Mouse (Mus musculus) layer of hippocampus, adult 9-10 months (tissue): ENCODE data around the gene Atf7.

Experiments used
- DNase-seq: peaks from one replicate; pipeline ENCODE4 v3.0.0; 2022; ENCODE audit warnings: low spot score

Atf7 gene

GRCm38 (mm10) chr15:102515791-102516190 lies 109.5 kb downstream of the Atf7 start:
- no peak for DNase-seq

- DNase-seq = no peak
Observed at GRCm38 (mm10) chr15:102515261-102515660, 110.0 kb downstream of the Atf7 start.

- DNase-seq = no peak
Observed at GRCm38 (mm10) chr15:102513004-102513403, 112.3 kb downstream of the Atf7 start.

- no peak for DNase-seq
Observed at GRCm38 (mm10) chr15:102512471-102512870, 112.8 kb downstream of the Atf7 start.

- no peak for DNase-seq
Observed at GRCm38 (mm10) chr15:102512010-102512409, 113.3 kb downstream of the Atf7 start.

GRCm38 (mm10) chr15:102511285-102511833 lies 113.9 kb downstream of the Atf7 start:
- no peak for DNase-seq

- DNase-seq = peak; percentile 71
Observed at GRCm38 (mm10) chr15:102510590-102511284, 114.5 kb downstream of the Atf7 start.

GRCm38 (mm10) chr15:102510110-102510509 lies 115.2 kb downstream of the Atf7 start:
- no peak for DNase-seq

- no peak for DNase-seq
Observed at GRCm38 (mm10) chr15:102508336-102508735, 116.9 kb downstream of the Atf7 start.

GRCm38 (mm10) chr15:102507561-102507960 lies 117.7 kb downstream of the Atf7 start:
- DNase-seq = no peak

GRCm38 (mm10) chr15:102506864-102507263 lies 118.4 kb downstream of the Atf7 start:
- DNase-seq = no peak

- DNase-seq = no peak
Observed at GRCm38 (mm10) chr15:102506464-102506830, 118.8 kb downstream of the Atf7 start.

GRCm38 (mm10) chr15:102505770-102506463 lies 119.3 kb downstream of the Atf7 start:
- no peak for DNase-seq

- DNase-seq = no peak
Observed at GRCm38 (mm10) chr15:102505073-102505769, 120.0 kb downstream of the Atf7 start.

- no peak for DNase-seq
Observed at GRCm38 (mm10) chr15:102503924-102504782, 121.1 kb downstream of the Atf7 start.

- DNase-seq = no peak
Observed at GRCm38 (mm10) chr15:102503447-102503846, 121.8 kb downstream of the Atf7 start, which contains the start of gene Gm10337. Gene Gm10337 (plus strand): TSS chr15:102503722.

- DNase-seq = no peak
Observed at GRCm38 (mm10) chr15:102502254-102502840, 122.9 kb downstream of the Atf7 start.

- no peak for DNase-seq
Observed at GRCm38 (mm10) chr15:102501084-102501814, 124.0 kb downstream of the Atf7 start.

- no peak for DNase-seq
Observed at GRCm38 (mm10) chr15:102500479-102500878, 124.8 kb downstream of the Atf7 start.

GRCm38 (mm10) chr15:102499851-102500250 lies 125.4 kb downstream of the Atf7 start:
- no peak for DNase-seq

GRCm38 (mm10) chr15:102499370-102499769 lies 125.9 kb downstream of the Atf7 start:
- DNase-seq = no peak
